ENCODE assay signal across 9 mouse cellular contexts in genomic region chr17:9168411-9168810, GRCm38 (mm10).
DNase-seq lines count a peak whose midpoint lies in the region; ATAC-seq and TF ChIP-seq lines count a peak whose summit lies in the region.
"Had no signal": no experiment of that assay in that cellular context is flagged by ENCODE, and none has a peak within 500 bp of the region (broad histone marks: within the 10 kb centered on the region; RNA-seq: fewer than 3 reads in every experiment).

No protein-coding gene starts in this region.

- no peak overlapping the region for H3K4me3 ChIP-seq in bone marrow, adult 2 months (replicated peaks; ENCODE audit: control insufficient read depth, low read depth, low read length)
- peak overlapping the region; percentile 45 for H3K4me3 ChIP-seq in embryonic facial prominence, embryonic 13.5 days
- H3K4me3 ChIP-seq in kidney, adult 2 months (ENCODE audit: insufficient read depth, low read depth, low read length), result no peak overlapping the region
- peak overlapping the region; percentile 33 for H3K4me3 ChIP-seq in limb, embryonic 11.5 days (ENCODE audit: low read depth, low read length)
- H3K4me3 ChIP-seq in midbrain, embryonic 12.5 days, result peak overlapping the region; percentile 48
- peak overlapping the region; percentile 37 for H3K4me3 ChIP-seq in stomach, embryonic 15.5 days (replicated peaks)
- H3K4me3 ChIP-seq: erythroblast, embryonic 14.5 days had no signal

- H3K9ac ChIP-seq in embryonic facial prominence, embryonic 13.5 days, result no peak overlapping the region
- H3K9ac ChIP-seq in limb, embryonic 11.5 days (ENCODE audit: low read length), result no peak overlapping the region
- peak overlapping the region; percentile 65 for H3K9ac ChIP-seq in midbrain, embryonic 12.5 days (replicated peaks)
- H3K9ac ChIP-seq in stomach, embryonic 15.5 days, result no peak overlapping the region

- H3K27me3 ChIP-seq in embryonic facial prominence, embryonic 13.5 days, result peaks cover 11% of the 10 kb centered on the region; the same call in 1 of the 2 replicates
- no peaks in the 10 kb centered on the region for H3K27me3 ChIP-seq in kidney, adult 2 months (replicated peaks; ENCODE audit: control insufficient read depth, insufficient read depth, low read length)
- 0 out of 2 replicates have a peak, but pooled peaks cover 2% of the 10 kb centered on the region for H3K27me3 ChIP-seq in limb, embryonic 11.5 days (ENCODE audit: control insufficient read depth, insufficient read depth, low read length)
- H3K27me3 ChIP-seq in midbrain, embryonic 12.5 days, result 0 out of 2 replicates have a peak, but pooled peaks cover 3% of the 10 kb centered on the region
- H3K27me3 ChIP-seq in stomach, embryonic 15.5 days (replicated peaks), result no peaks in the 10 kb centered on the region

- no peaks in the 10 kb centered on the region for H3K9me3 ChIP-seq in embryonic facial prominence, embryonic 13.5 days
- no peaks in the 10 kb centered on the region for H3K9me3 ChIP-seq in limb, embryonic 11.5 days (ENCODE audit: control insufficient read depth, low read length)
- no peaks in the 10 kb centered on the region for H3K9me3 ChIP-seq in midbrain, embryonic 12.5 days
- H3K9me3 ChIP-seq in stomach, embryonic 15.5 days, result no peaks in the 10 kb centered on the region

- no peaks in the 10 kb centered on the region for H3K4me1 ChIP-seq in bone marrow, adult 2 months (ENCODE audit: control insufficient read depth, insufficient read depth, low read length)
- H3K4me1 ChIP-seq in embryonic facial prominence, embryonic 13.5 days, result peaks cover 16% of the 10 kb centered on the region
- no peaks in the 10 kb centered on the region for H3K4me1 ChIP-seq in kidney, adult 2 months (ENCODE audit: control insufficient read depth, insufficient read depth, low read length)
- H3K4me1 ChIP-seq in limb, embryonic 11.5 days (ENCODE audit: control insufficient read depth, insufficient read depth, low read length), result peaks cover 11% of the 10 kb centered on the region
- H3K4me1 ChIP-seq in midbrain, embryonic 12.5 days, result peaks cover 20% of the 10 kb centered on the region
- peaks cover 9% of the 10 kb centered on the region for H3K4me1 ChIP-seq in stomach, embryonic 15.5 days

- peak overlapping the region; percentile 81 for H3K4me2 ChIP-seq in embryonic facial prominence, embryonic 13.5 days
- H3K4me2 ChIP-seq in limb, embryonic 11.5 days (ENCODE audit: low read depth, severe bottlenecking), result peak overlapping the region; percentile 96
- peak overlapping the region; percentile 94 for H3K4me2 ChIP-seq in midbrain, embryonic 12.5 days (replicated peaks)
- peak overlapping the region; percentile 74 for H3K4me2 ChIP-seq in stomach, embryonic 15.5 days

- no peak overlapping the region for H3K27ac ChIP-seq in bone marrow, adult 2 months (ENCODE audit: control insufficient read depth, insufficient read depth, low read depth, low read length, poor library complexity)
- no peak overlapping the region for H3K27ac ChIP-seq in embryonic facial prominence, embryonic 13.5 days
- no peak overlapping the region for H3K27ac ChIP-seq in kidney, adult 2 months (ENCODE audit: insufficient read depth, low read depth, low read length)
- no peak overlapping the region for H3K27ac ChIP-seq in limb, embryonic 11.5 days (replicated peaks; ENCODE audit: low read depth, low read length)
- H3K27ac ChIP-seq in midbrain, embryonic 12.5 days (replicated peaks), result peak overlapping the region; percentile 85
- no peak overlapping the region for H3K27ac ChIP-seq in stomach, embryonic 15.5 days

- TF ChIP-seq CTCF in bone marrow, adult 2 months (IDR thresholded peaks at IDR 0.05; ENCODE audit: control insufficient read depth, insufficient read depth, low read length), result peak; percentile 75
- TF ChIP-seq CTCF in kidney, adult 2 months (conservative IDR thresholded peaks at IDR 0.05; ENCODE audit: insufficient read depth, insufficient read length, low read depth, low read length), result peak; percentile 92

- no peak for ATAC-seq in embryonic facial prominence, embryonic 13.5 days (ENCODE audit: insufficient number of reproducible peaks, insufficient read depth, low FRiP score, low TSS enrichment, low read depth)
- ATAC-seq in limb, embryonic 11.5 days (ENCODE audit: insufficient number of reproducible peaks, low FRiP score, low TSS enrichment, low read depth), result no peak; the same call in 1 of the 2 replicates
- peak; percentile 57 for ATAC-seq in midbrain, embryonic 12.5 days (ENCODE audit: low FRiP score, low read depth)
- ATAC-seq in stomach, embryonic 15.5 days (ENCODE audit: insufficient read depth, low FRiP score, low read depth), result no peak

- WGBS in bone marrow, adult 2 months, result 4% methylated on average over 5 of the region's 5 CpGs
- under 1% methylated on average over 5 of the region's 5 CpGs for WGBS in embryonic facial prominence, embryonic 13.5 days
- under 1% methylated on average over 5 of the region's 5 CpGs for WGBS in kidney, adult 2 months
- 0% methylated on average over 5 of the region's 5 CpGs for WGBS in limb, embryonic 11.5 days
- 0% methylated on average over 5 of the region's 5 CpGs for WGBS in midbrain, embryonic 12.5 days
- WGBS in stomach, embryonic 15.5 days, result 0% methylated on average over 5 of the region's 5 CpGs

- DNase-seq in B cell, adult 2 months, result peak; percentile 38 to 47
- peak; percentile 53 for DNase-seq in heart, adult 8-10 months (ENCODE audit: low spot score)
- peak; percentile 45 for DNase-seq in kidney, adult 2 months
- peak; percentile 89 for DNase-seq in limb, embryonic 11.5 days (ENCODE audit: low spot score)

- no peak for TF ChIP-seq POLR2A in bone marrow, adult 2 months (IDR thresholded peaks at IDR 0.05; ENCODE audit: borderline replicate concordance, control insufficient read depth, low read depth, low read length)
- no peak for TF ChIP-seq POLR2A in kidney, adult 2 months (IDR thresholded peaks at IDR 0.05; ENCODE audit: low read depth, low read length)

- H3K36me3 ChIP-seq in embryonic facial prominence, embryonic 13.5 days, result no peaks in the 10 kb centered on the region
- no peaks in the 10 kb centered on the region for H3K36me3 ChIP-seq in kidney, adult 2 months (ENCODE audit: control insufficient read depth, insufficient read depth, low read length)
- H3K36me3 ChIP-seq in limb, embryonic 11.5 days (ENCODE audit: control insufficient read depth, insufficient read depth, low read length), result no peaks in the 10 kb centered on the region
- H3K36me3 ChIP-seq in midbrain, embryonic 12.5 days, result no peaks in the 10 kb centered on the region
- H3K36me3 ChIP-seq in stomach, embryonic 15.5 days, result no peaks in the 10 kb centered on the region

Comparison
In these comparisons a context has a peak if more than half of its experiments do, and no peak if none do; other contexts are left out.
1. H3K4me3 ChIP-seq: peak in embryonic facial prominence, embryonic 13.5 days (single experiment), limb, embryonic 11.5 days (single experiment), midbrain, embryonic 12.5 days (single experiment) and stomach, embryonic 15.5 days (single experiment); none in bone marrow, adult 2 months (single experiment) and kidney, adult 2 months (single experiment).
2. Peak in every context shown above with its lines, with median percentiles within 50 percentile points of each other: DNase-seq and H3K4me2 ChIP-seq.